Mouse (Mus musculus) liver, postnatal 0 days (tissue): Measurements from ENCODE around the gene Ipo8. TPM values are rescaled to one million over a fixed set of nuclear protein-coding genes. Genes with fewer than 3 reads are reported as not detected.

Experiments used
- ATAC-seq: fragments of 200-750 bp; cut with Nextera tagmentation; 2 replicates; pipeline ENCODE4 v1.8.0; 2017; ENCODE audit warnings: mild to moderate bottlenecking, moderate library complexity
- DNase-seq: peaks from one replicate; pipeline ENCODE4 v3.0.0-alpha.2; 2016
- H3K27ac ChIP-seq: fragments of 300-500 bp; sonication (generic); 2 replicates; pipeline ENCODE4 v1.5.1; 2014; ENCODE audit warnings: antibody characterized with exemption, moderate library complexity, mild to moderate bottlenecking, low read depth
- H3K27me3 ChIP-seq: fragments of 300-500 bp; sonication (generic); 2 replicates; pipeline ENCODE4 v1.6.1; 2014; ENCODE audit warnings: low read length, control low read depth, mixed read lengths; ENCODE audit not compliant: insufficient read depth
- H3K36me3 ChIP-seq: fragments of 300-500 bp; sonication (generic); replicated peaks from 2 replicates; pipeline ENCODE4 v1.6.1; 2014; ENCODE audit warnings: mild to moderate bottlenecking, control low read depth, low read length, moderate library complexity, mixed read lengths; ENCODE audit not compliant: insufficient read depth
- H3K4me1 ChIP-seq: fragments of 300-500 bp; sonication (generic); 2 replicates; pipeline ENCODE4 v1.6.1; 2014; ENCODE audit warnings: antibody characterized with exemption, mild to moderate bottlenecking, control low read depth; ENCODE audit not compliant: insufficient read depth
- H3K4me2 ChIP-seq: fragments of 300-500 bp; sonication (generic); 2 replicates; pipeline ENCODE4 v1.6.1; 2014; ENCODE audit warnings: low read depth, mild to moderate bottlenecking, low read length, moderate library complexity, mixed read lengths
- H3K4me3 ChIP-seq: fragments of 300-500 bp; sonication (generic); 2 replicates; pipeline ENCODE4 v1.5.1; 2014; ENCODE audit warnings: low read depth, low read length
- H3K9ac ChIP-seq: fragments of 300-500 bp; sonication (generic); replicated peaks from 2 replicates; pipeline ENCODE4 v1.6.1; 2014; ENCODE audit warnings: mild to moderate bottlenecking, moderate library complexity
- H3K9me3 ChIP-seq: fragments of 300-500 bp; sonication (generic); 2 replicates; pipeline ENCODE4 v1.6.1; 2016; ENCODE audit warnings: mild to moderate bottlenecking, control low read depth, low read length, mixed read lengths
- CTCF ChIP-seq: sonication (generic); IDR thresholded peaks from 2 replicates; pipeline ENCODE4 v1.5.1; 2016; ENCODE audit warnings: antibody characterized with exemption, low read depth
- EP300 ChIP-seq: IDR thresholded peaks from 2 replicates; pipeline ENCODE4 v1.6.1; 2016; ENCODE audit warnings: antibody characterized with exemption, low read depth, mild to moderate bottlenecking
- WGBS: fragments of 180-500 bp; shearing (Covaris S2); extraction: QIAGEN DNeasy Blood & Tissue Kit; methylation state at CpG from one replicate; pipeline ENCODE4 v1.1.7; 2014; ENCODE audit not compliant: insufficient replicate concordance; 5-methylcytosine and 5-hydroxymethylcytosine counted together
- polyA plus RNA-seq: library from polyadenylated mRNA; unstranded; fragments of >200 nt; fragmentation: Nextera tagmentation; extraction: Ambion mirVana; gene quantifications from 2 replicates; pipeline ENCODE4 v1.2.1, GENCODE M21; 2015

Ipo8 gene
- polyA plus RNA-seq, 1 experiment from 2014 or later = 7.4 TPM

- ATAC-seq = no peak
Observed at GRCm38 (mm10) chr6:148789010-148789673, 42.1 kb downstream of the Ipo8 start.

DNA sequence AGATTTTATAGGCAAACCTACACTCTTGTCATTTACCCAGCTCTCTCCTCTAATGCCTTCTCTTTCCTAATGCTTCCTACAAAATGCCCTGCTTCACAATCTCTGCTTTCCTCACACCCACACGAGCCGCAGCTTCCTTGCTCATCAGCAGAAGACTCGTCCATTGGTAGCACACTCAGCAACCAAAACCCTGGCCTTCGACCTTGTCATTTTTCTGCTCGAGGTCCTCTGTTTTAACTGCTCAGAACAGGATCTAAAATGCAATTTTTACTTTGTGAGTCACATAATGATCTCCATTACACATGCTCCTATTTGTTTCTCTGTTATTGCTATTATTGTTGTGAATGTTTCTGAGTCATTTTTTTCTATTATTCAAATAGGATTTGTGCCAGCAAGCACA lies 45.1 kb downstream of the Ipo8 start:
- DNase-seq = no peak
- WGBS = 81% methylated on average over 5 of the region's 5 CpGs
- no peak overlapping the region for H3K4me2 ChIP-seq

More at GRCm38 (mm10) chr6:148789010-148789673, 42.1 kb downstream of the Ipo8 start:
- Histone ChIP-seq H3K4me3 (no peak overlapping the region), H3K9me3 (no peaks in the 10 kb centered on the region), H3K4me2 (no peak overlapping the region), H3K9ac (no peak overlapping the region), H3K27me3 (no peaks in the 10 kb centered on the region), H3K36me3 (peaks cover 31% of the 10 kb centered on the region), H3K4me1 (no peaks in the 10 kb centered on the region), H3K27ac (no peak overlapping the region)
- WGBS = 84% methylated on average over 9 of the region's 9 CpGs
- DNase-seq = no peak
- TF ChIP-seq CTCF = no peak
- TF ChIP-seq EP300 = no peak

GRCm38 (mm10) chr6:148784418-148784817 lies 46.8 kb downstream of the Ipo8 start:
- H3K36me3 ChIP-seq = peaks cover 46% of the 10 kb centered on the region
- TF ChIP-seq CTCF (no peak), EP300 (no peak)
- H3K27me3 ChIP-seq = no peaks in the 10 kb centered on the region
- no peaks in the 10 kb centered on the region for H3K4me1 ChIP-seq
- H3K9me3 ChIP-seq = no peaks in the 10 kb centered on the region
- no peak overlapping the region for H3K9ac ChIP-seq
- 92% methylated on average over 9 of the region's 9 CpGs for WGBS
- no peak overlapping the region for H3K4me2 ChIP-seq
- no peak overlapping the region for H3K4me3 ChIP-seq
- DNase-seq = no peak
- no peak overlapping the region for H3K27ac ChIP-seq
- no peak for ATAC-seq

More for the DNA sequence above, 45.1 kb downstream of the Ipo8 start:
- Histone ChIP-seq H3K27ac (no peak overlapping the region), H3K9ac (no peak overlapping the region), H3K4me1 (no peaks in the 10 kb centered on the region), H3K4me3 (no peak overlapping the region), H3K27me3 (no peaks in the 10 kb centered on the region), H3K9me3 (no peaks in the 10 kb centered on the region), H3K36me3 (peaks cover 40% of the 10 kb centered on the region)
- ATAC-seq = no peak
- TF ChIP-seq EP300 = no peak

- DNase-seq (no peak), ATAC-seq (no peak)
- Histone ChIP-seq H3K9me3 (no peaks in the 10 kb centered on the region), H3K4me2 (no peak overlapping the region), H3K9ac (no peak overlapping the region), H3K36me3 (peaks cover 59% of the 10 kb centered on the region), H3K4me1 (no peaks in the 10 kb centered on the region), H3K27ac (no peak overlapping the region), H3K27me3 (no peaks in the 10 kb centered on the region), H3K4me3 (no peak overlapping the region)
- 80% methylated on average over 2 of the region's 2 CpGs for WGBS
- TF ChIP-seq CTCF (no peak), EP300 (no peak)
Observed at GRCm38 (mm10) chr6:148776236-148776635, 55.0 kb downstream of the Ipo8 start.

GRCm38 (mm10) chr6:148771423-148771822 lies 59.8 kb downstream of the Ipo8 start:
- WGBS = 86% methylated on average over 3 of the region's 3 CpGs
- no peak overlapping the region for H3K9ac ChIP-seq
- H3K4me2 ChIP-seq = no peak overlapping the region
- H3K4me1 ChIP-seq = no peaks in the 10 kb centered on the region
- ATAC-seq (no peak), DNase-seq (no peak)
- no peaks in the 10 kb centered on the region for H3K27me3 ChIP-seq
- TF ChIP-seq CTCF (no peak), EP300 (no peak)
- no peak overlapping the region for H3K27ac ChIP-seq
- H3K4me3 ChIP-seq = no peak overlapping the region
- H3K9me3 ChIP-seq = no peaks in the 10 kb centered on the region
- H3K36me3 ChIP-seq = peaks cover 39% of the 10 kb centered on the region

GRCm38 (mm10) chr6:148768419-148768818 lies 62.8 kb downstream of the Ipo8 start:
- ATAC-seq = no peak
- no peak overlapping the region for H3K4me3 ChIP-seq
- no peak overlapping the region for H3K27ac ChIP-seq
- H3K36me3 ChIP-seq = peaks cover 21% of the 10 kb centered on the region
- H3K9me3 ChIP-seq = no peaks in the 10 kb centered on the region
- H3K4me2 ChIP-seq = no peak overlapping the region
- 86% methylated on average over 12 of the region's 12 CpGs for WGBS
- DNase-seq = no peak
- no peaks in the 10 kb centered on the region for H3K27me3 ChIP-seq
- no peak for TF ChIP-seq EP300
- TF ChIP-seq CTCF = no peak
- no peak overlapping the region for H3K9ac ChIP-seq
- no peaks in the 10 kb centered on the region for H3K4me1 ChIP-seq

- no peaks in the 10 kb centered on the region for H3K27me3 ChIP-seq
- H3K9me3 ChIP-seq = no peaks in the 10 kb centered on the region
- ATAC-seq = no peak
- H3K27ac ChIP-seq = no peak overlapping the region
- DNase-seq = no peak
- peaks cover 11% of the 10 kb centered on the region for H3K36me3 ChIP-seq
- no peak overlapping the region for H3K4me3 ChIP-seq
- no peak for TF ChIP-seq EP300
- TF ChIP-seq CTCF = 0 out of 2 replicates have a peak, but pooled peaks have one; percentile 6
- no peak overlapping the region for H3K4me2 ChIP-seq
- no peak overlapping the region for H3K9ac ChIP-seq
- H3K4me1 ChIP-seq = no peaks in the 10 kb centered on the region
Observed at GRCm38 (mm10) chr6:148767228-148767627, 64.0 kb downstream of the Ipo8 start.
